Mouse (Mus musculus) CH12.LX (cell line): ENCODE results near the gene Prkcsh. TPM values are rescaled to one million over a fixed set of nuclear protein-coding genes. Genes with fewer than 3 reads are reported as not detected.

Experiments used
- polyA plus RNA-seq: library from polyadenylated mRNA; unstranded; fragments of >175 nt; gene quantifications from 2 replicates; pipeline ENCODE4 v1.2.1, GENCODE M21; 2012; ENCODE audit warnings: low read depth; ENCODE audit not compliant: insufficient read length
- total RNA-seq, 2 experiments: library from RNA; depleted of rRNA; stranded (reverse); fragments of 300-350 nt in 1 of 2; fragments of >200 nt in 1 of 2; gene quantifications; 2 replicates each; pipeline ENCODE4 v1.2.3; 2012 to 2014

The Prkcsh gene
- total and polyA plus RNA-seq, 3 experiments = 72.1 to 160 (median 148) TPM

Other genes with a start within 250 kb of the Prkcsh start
Only the 20 nearest of the 22 such genes appear.
- gene Kank2, start 204.1 kb upstream of the Prkcsh start, total RNA-seq (2012; rRNA removed) = 1.6 and 2.3 TPM in 2 replicates
- 0.09 and 0.14 TPM in 2 replicates for gene Kank2, start 204.1 kb upstream of the Prkcsh start, total RNA-seq (2014; rRNA removed)
- gene Kank2, start 204.1 kb upstream of the Prkcsh start, polyA plus RNA-seq = 0.60 and 0.63 TPM in 2 replicates
- not detected in 2 replicates for gene Angptl8, start 167.3 kb upstream of the Prkcsh start, total RNA-seq (2012; rRNA removed)
- gene Angptl8, start 167.3 kb upstream of the Prkcsh start, total RNA-seq (2014; rRNA removed) = not detected in 2 replicates
- not detected in 2 replicates for gene Angptl8, start 167.3 kb upstream of the Prkcsh start, polyA plus RNA-seq
- 3.3 and 3.4 TPM in 2 replicates for gene Dock6, start 150.2 kb upstream of the Prkcsh start, total RNA-seq (2012; rRNA removed)
- gene Dock6, start 150.2 kb upstream of the Prkcsh start, total RNA-seq (2014; rRNA removed) = 0.26 and 0.79 TPM in 2 replicates
- 3.6 TPM in 2 replicates for gene Dock6, start 150.2 kb upstream of the Prkcsh start, polyA plus RNA-seq
- 2.0 and 3.7 TPM in 2 replicates for gene Rab3d, start 84.6 kb upstream of the Prkcsh start, total RNA-seq (2012; rRNA removed)
- gene Rab3d, start 84.6 kb upstream of the Prkcsh start, total RNA-seq (2014; rRNA removed) = 0.77 and 0.90 TPM in 2 replicates
- 0.35 and 0.91 TPM in 2 replicates for gene Rab3d, start 84.6 kb upstream of the Prkcsh start, polyA plus RNA-seq
- gene Ccdc159, start 75.3 kb upstream of the Prkcsh start, total RNA-seq (2012; rRNA removed) = not detected in 2 replicates
- not detected in 2 replicates for gene Ccdc159, start 75.3 kb upstream of the Prkcsh start, total RNA-seq (2014; rRNA removed)
- gene Ccdc159, start 75.3 kb upstream of the Prkcsh start, polyA plus RNA-seq = not detected in 2 replicates
- 2.4 and 2.9 TPM in 2 replicates for gene Tmem205, start 75.2 kb upstream of the Prkcsh start, total RNA-seq (2012; rRNA removed)
- 2.4 and 2.9 TPM in 2 replicates for gene Tmem205, start 75.2 kb upstream of the Prkcsh start, total RNA-seq (2014; rRNA removed)
- 0.87 and 1.6 TPM in 2 replicates for gene Tmem205, start 75.2 kb upstream of the Prkcsh start, polyA plus RNA-seq
- gene Plppr2, start 65.8 kb upstream of the Prkcsh start, total RNA-seq (2012; rRNA removed) = not detected in 2 replicates
- not detected in 2 replicates for gene Plppr2, start 65.8 kb upstream of the Prkcsh start, total RNA-seq (2014; rRNA removed)
- gene Plppr2, start 65.8 kb upstream of the Prkcsh start, polyA plus RNA-seq = not detected in 2 replicates
- gene Swsap1, start 47.1 kb upstream of the Prkcsh start, total RNA-seq (2012; rRNA removed) = 4.0 and 4.4 TPM in 2 replicates
- 4.1 and 4.4 TPM in 2 replicates for gene Swsap1, start 47.1 kb upstream of the Prkcsh start, total RNA-seq (2014; rRNA removed)
- 2.9 and 3.1 TPM in 2 replicates for gene Swsap1, start 47.1 kb upstream of the Prkcsh start, polyA plus RNA-seq
- 0.80 and 2.0 TPM in 2 replicates for gene Epor, start 39.3 kb upstream of the Prkcsh start, total RNA-seq (2012; rRNA removed)
- gene Epor, start 39.3 kb upstream of the Prkcsh start, total RNA-seq (2014; rRNA removed) = not detected in 2 replicates
- gene Epor, start 39.3 kb upstream of the Prkcsh start, polyA plus RNA-seq = 0.18 and 0.20 TPM in 2 replicates
- gene Rgl3, start 13.4 kb upstream of the Prkcsh start, total RNA-seq (2012; rRNA removed) = not detected in 2 replicates
- gene Rgl3, start 13.4 kb upstream of the Prkcsh start, total RNA-seq (2014; rRNA removed) = not detected in 2 replicates
- gene Rgl3, start 13.4 kb upstream of the Prkcsh start, polyA plus RNA-seq = not detected in 2 replicates
- gene Ccdc151, start 172 bp upstream of the Prkcsh start, total RNA-seq (2012; rRNA removed) = 0.21 and 0.25 TPM in 2 replicates
- gene Ccdc151, start 172 bp upstream of the Prkcsh start, total RNA-seq (2014; rRNA removed) = 0.13 and 0.20 TPM in 2 replicates
- gene Ccdc151, start 172 bp upstream of the Prkcsh start, polyA plus RNA-seq = 0.16 and 0.23 TPM in 2 replicates
- 0.04 TPM in 1 of 2 replicates, not detected in the other for gene Elavl3, start 49.2 kb downstream of the Prkcsh start, total RNA-seq (2012; rRNA removed)
- not detected in 2 replicates for gene Elavl3, start 49.2 kb downstream of the Prkcsh start, total RNA-seq (2014; rRNA removed)
- gene Elavl3, start 49.2 kb downstream of the Prkcsh start, polyA plus RNA-seq = 0.06 and 0.10 TPM in 2 replicates
- not detected in 2 replicates for gene Gm49318, start 68.5 kb downstream of the Prkcsh start, total RNA-seq (2012; rRNA removed)
- gene Gm49318, start 68.5 kb downstream of the Prkcsh start, total RNA-seq (2014; rRNA removed) = not detected in 2 replicates
- not detected in 2 replicates for gene Gm49318, start 68.5 kb downstream of the Prkcsh start, polyA plus RNA-seq
- 8.9 and 9.0 TPM in 2 replicates for gene Zfp653, start 68.6 kb downstream of the Prkcsh start, total RNA-seq (2012; rRNA removed)
- gene Zfp653, start 68.6 kb downstream of the Prkcsh start, total RNA-seq (2014; rRNA removed) = 9.3 and 10.4 TPM in 2 replicates
- gene Zfp653, start 68.6 kb downstream of the Prkcsh start, polyA plus RNA-seq = 10.1 and 11.4 TPM in 2 replicates
- gene Ecsit, start 82.6 kb downstream of the Prkcsh start, total RNA-seq (2012; rRNA removed) = 57.1 and 59.4 TPM in 2 replicates
- 37.7 and 38.7 TPM in 2 replicates for gene Ecsit, start 82.6 kb downstream of the Prkcsh start, total RNA-seq (2014; rRNA removed)
- gene Ecsit, start 82.6 kb downstream of the Prkcsh start, polyA plus RNA-seq = 45.2 and 48.5 TPM in 2 replicates
- gene Cnn1, start 96.4 kb downstream of the Prkcsh start, total RNA-seq (2012; rRNA removed) = not detected in 2 replicates
- not detected in 2 replicates for gene Cnn1, start 96.4 kb downstream of the Prkcsh start, total RNA-seq (2014; rRNA removed)
- not detected in 2 replicates for gene Cnn1, start 96.4 kb downstream of the Prkcsh start, polyA plus RNA-seq
- gene Elof1, start 114.4 kb downstream of the Prkcsh start, total RNA-seq (2012; rRNA removed) = 111 and 148 TPM in 2 replicates
- 120 and 142 TPM in 2 replicates for gene Elof1, start 114.4 kb downstream of the Prkcsh start, total RNA-seq (2014; rRNA removed)
- gene Elof1, start 114.4 kb downstream of the Prkcsh start, polyA plus RNA-seq = 96.9 and 107 TPM in 2 replicates
- gene Acp5, start 132.9 kb downstream of the Prkcsh start, total RNA-seq (2012; rRNA removed) = 0.29 and 0.34 TPM in 2 replicates
- gene Acp5, start 132.9 kb downstream of the Prkcsh start, total RNA-seq (2014; rRNA removed) = not detected in 2 replicates
- gene Acp5, start 132.9 kb downstream of the Prkcsh start, polyA plus RNA-seq = 0.30 TPM in 1 of 2 replicates, not detected in the other
- gene Pigyl, start 154.0 kb downstream of the Prkcsh start, total RNA-seq (2012; rRNA removed) = 22.4 and 24.9 TPM in 2 replicates
- 4.3 and 5.0 TPM in 2 replicates for gene Pigyl, start 154.0 kb downstream of the Prkcsh start, total RNA-seq (2014; rRNA removed)
- 17.7 and 22.8 TPM in 2 replicates for gene Pigyl, start 154.0 kb downstream of the Prkcsh start, polyA plus RNA-seq
- not detected in 2 replicates for gene Zfp872, start 185.3 kb downstream of the Prkcsh start, total RNA-seq (2012; rRNA removed)
- gene Zfp872, start 185.3 kb downstream of the Prkcsh start, total RNA-seq (2014; rRNA removed) = not detected in 2 replicates
- not detected in 2 replicates for gene Zfp872, start 185.3 kb downstream of the Prkcsh start, polyA plus RNA-seq